Mouse (Mus musculus) urinary bladder, adult 18-20 months (tissue): ENCODE results near the gene Tmem167b.
"Not testable (repeated sequence)": the region's sequence is repeated elsewhere in the genome, so short reads cannot be mapped to it uniquely, and the experiment has no call there.

Source experiments
- DNase-seq, 2 experiments: peaks; one replicate each; pipeline ENCODE4 v3.0.0; 2022; ENCODE audit warnings: low spot score in 2 of 2, mixed read lengths in 2 of 2

Gene Tmem167b

GRCm38 (mm10) chr3:108562133-108562730 is at the start of gene Tmem167b:
TSS of gene Tmem167b (minus strand) at chr3:108562466.
- peak; percentile 94 to 97 for DNase-seq

- DNase-seq: no peak
Measured at GRCm38 (mm10) chr3:108608906-108609305, 46.6 kb upstream of the Tmem167b start.

DNA sequence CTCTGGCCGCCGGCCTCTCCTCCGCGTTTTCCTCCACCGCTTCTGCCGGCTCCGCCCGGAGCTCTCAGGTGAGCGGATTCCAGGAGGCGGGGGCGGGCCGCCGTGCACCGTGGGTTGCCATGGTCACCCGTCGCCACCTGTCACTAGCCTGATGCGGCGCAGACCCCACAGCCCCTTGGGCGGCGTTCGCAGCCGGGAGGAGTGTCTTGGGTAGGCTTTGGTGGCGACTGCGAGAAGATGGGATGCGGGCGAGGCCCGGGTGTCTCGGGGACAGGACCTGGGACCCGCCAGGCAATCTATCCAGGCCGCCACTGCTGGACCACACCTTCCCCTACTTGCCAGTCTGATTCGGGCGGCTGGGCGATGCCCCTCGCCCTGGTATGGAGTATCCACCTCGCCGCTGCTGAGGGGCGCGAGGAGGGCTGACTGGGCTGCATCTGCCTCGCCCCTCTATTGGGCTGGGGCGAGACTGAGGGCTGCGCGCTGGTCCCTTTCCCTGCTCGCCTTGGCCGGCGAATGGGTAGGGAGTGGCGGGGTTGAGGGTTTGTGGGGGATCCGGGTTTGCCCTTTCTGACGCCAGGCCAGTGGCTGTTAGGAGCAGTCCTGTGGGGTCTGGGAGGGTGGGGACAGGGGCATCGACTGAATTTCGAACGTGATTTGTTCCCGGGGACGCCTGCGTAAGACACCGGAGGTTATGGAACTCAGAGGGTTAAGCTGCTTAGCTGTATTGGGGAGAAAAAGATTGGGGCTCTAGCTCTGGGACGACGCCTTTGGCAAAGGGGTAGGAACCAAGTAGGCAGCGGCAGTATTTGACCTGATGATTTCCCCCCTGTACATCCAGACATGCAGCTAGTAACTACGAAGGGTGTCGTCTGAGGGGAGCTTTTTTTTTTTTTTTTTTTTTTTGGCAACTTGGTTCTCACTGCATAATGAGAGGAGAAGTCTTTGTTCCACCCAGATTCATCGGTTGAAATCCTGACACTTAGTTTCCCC is 29.6 kb upstream of the Tmem167b start:
- DNase-seq: no peak

DNA sequence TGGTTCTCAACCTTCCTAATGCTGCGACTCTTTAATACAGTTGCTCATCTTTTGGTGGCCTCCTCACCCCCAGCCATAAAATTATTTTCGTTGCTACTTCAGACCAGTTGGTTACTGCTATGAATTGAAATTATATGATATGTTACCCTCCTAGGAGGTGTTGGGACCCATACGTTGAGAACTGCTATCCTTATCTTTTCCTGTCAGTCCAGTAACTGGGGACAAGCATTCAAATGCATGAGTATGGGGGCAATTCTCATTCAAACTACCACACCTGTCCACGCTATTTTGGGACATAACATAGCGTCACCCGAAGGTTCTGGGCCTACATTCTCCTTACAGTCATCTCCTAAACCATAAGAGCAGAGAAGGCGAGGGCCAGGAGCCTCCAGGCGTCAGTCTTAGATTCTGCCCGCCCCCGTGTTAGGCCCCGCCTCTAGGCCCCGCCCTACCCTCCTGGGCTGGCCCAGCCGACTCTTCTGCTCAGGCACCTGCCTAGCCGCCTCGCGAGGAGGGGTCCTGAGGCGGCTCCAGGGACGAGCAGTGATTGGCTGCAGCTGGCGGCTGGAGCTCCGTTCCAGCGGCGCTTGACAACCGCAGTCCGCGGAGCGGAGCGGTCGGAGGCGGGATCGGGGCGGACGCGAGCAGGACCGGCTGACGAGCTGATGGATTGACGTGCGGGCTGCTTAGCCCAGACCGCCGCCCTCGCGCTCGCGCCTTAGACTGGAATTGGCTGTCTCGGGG is 28.7 kb upstream of the Tmem167b start, which contains the start of gene Wdr47:
Wdr47 (plus strand) TSS at position 494 of the 744 bp plus-strand sequence.
- peak; percentile 92 to 93 for DNase-seq

- DNase-seq: no peak
Measured at GRCm38 (mm10) chr3:108588446-108588845, 26.2 kb upstream of the Tmem167b start.

DNA sequence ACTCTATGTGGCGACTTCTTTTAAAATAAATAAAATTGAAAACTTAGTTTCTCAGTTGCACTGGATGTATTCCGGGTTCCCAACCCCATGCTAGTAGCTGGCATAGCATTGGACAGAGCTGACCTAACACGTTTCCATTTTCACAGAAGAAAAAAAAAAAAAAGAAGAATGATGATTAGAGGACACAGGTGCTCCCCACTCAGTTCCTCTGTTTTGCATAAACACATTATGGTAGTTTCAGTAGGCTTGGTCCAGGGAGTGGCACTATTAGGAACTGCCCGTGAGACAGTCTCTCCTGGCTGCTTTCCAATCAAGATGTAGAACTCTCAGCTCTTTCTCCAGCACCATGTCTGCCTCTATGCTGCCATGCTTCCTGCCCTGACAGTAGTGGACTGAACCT is 22.3 kb upstream of the Tmem167b start:
- DNase-seq: no peak

GRCm38 (mm10) chr3:108574018-108574417 is 11.8 kb upstream of the Tmem167b start:
- DNase-seq: no peak

GRCm38 (mm10) chr3:108572309-108573010 is 10.2 kb upstream of the Tmem167b start:
- no peak for DNase-seq

DNA sequence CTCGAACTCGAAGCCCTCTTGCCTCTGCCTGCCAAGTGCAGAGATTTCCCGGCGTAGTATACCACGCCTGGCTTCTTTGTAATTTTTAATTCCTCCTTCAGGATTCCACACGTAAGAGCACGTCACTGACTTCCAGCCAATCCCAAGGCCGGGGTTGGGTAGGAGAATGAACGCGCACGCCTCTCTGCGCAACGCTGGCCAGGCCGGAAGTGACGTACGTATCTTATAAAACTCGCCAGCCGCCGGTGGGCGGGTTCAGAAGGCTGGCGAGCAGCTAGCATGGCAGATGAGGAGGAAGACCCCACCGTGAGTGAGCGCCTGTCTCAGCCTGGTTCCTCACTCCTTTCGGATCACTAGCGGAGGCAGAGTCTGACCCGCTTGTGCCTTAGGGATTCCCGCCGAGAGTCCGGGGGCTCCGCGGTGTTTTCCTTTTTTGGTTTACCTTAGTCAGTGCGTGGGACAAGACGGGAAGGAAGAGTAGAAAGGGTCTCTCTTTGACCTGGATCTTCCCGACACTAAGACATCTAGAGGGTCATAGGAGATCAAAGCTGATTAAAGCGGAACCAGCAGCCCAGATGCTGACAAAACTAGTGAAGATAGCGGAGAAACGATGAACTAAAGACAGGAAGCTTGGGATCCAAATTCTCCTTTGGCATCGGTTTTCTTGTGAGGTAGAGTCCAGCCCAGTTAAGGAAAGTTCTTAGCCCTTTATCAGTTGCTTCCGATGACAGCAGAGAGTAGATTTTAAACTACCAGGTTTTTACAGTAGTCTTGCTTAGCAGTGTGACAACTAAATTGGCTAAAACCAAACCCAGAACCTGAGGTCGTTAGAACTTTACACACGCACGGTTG is 9.4 kb upstream of the Tmem167b start, which contains the start of gene Taf13:
Taf13 (plus strand) TSS at position 256 of the 852 bp plus-strand sequence.
- peak; percentile 90 to 93 for DNase-seq

- DNase-seq: no peak
Measured at GRCm38 (mm10) chr3:108570813-108571212, 8.5 kb upstream of the Tmem167b start.

GRCm38 (mm10) chr3:108569636-108570035 is 7.4 kb upstream of the Tmem167b start:
- not testable (repeated sequence) for DNase-seq

DNA sequence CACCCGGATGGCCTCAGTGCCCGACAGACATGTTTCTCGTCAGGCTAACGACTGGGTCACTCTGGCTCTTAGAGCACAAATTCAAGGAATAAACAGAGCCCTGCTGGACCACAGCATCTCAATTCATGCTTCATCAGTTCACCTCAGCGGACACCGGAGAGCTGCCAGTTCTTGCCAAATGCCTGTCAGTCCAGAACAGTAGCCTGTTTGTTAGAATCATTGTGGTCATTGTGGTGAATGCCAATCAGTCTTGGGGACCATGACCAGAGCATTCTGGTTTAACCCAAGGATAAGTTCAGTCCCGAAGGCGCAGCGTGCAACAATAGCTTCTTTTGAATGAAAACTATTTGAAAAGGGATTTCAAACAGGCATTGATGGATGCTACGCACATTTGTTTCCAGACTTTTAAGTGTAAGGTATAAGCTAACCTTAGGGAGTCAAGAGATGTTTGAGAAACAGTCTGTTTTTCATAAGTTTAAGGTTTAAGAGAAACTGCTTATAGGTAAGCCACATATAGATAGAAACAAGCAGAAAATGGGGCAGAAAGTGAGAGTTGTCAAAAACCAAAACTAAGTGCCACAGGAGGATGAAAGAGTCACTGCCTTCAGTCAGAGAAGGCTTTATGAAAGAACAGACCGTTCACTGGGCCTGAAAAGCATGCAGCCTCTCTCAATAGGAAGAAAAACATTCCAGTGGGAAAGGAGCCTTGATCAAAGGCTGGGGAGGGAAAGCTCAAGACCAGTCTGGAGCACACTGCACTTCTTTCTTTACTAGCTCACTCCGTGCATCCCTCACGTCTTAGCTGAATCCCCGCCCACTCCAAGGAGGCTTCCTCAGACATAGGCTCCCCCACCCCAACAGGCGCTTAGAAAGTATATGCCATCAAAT is 6.0 kb upstream of the Tmem167b start:
- no peak for DNase-seq

GRCm38 (mm10) chr3:108563309-108563708 is 1.0 kb upstream of the Tmem167b start:
- DNase-seq: peak; percentile 61 to 74

DNA sequence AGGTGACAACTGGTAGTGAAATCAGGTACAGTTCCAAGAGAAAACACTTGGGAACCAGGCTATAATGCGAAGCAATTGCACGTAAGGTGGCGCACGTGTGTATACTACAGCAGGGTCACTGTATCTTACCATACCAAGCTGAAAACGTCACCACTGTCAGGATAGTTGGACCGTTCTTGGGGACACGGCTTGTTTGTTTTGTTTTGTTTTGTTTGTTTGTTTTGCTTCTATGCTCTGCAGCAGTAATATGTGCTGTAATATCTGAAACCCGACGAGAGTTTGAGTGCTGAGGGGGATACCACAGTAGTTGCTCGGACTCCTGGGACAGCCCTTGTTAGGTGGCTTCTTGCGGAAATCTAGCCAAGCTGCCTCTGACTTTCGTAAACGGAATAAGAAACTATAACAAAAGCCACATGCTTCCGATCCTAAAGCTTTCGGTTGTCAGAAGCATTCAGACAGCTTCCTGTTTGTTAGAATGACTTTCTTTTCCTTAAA is 558 bp upstream of the Tmem167b start:
- no peak for DNase-seq

DNA sequence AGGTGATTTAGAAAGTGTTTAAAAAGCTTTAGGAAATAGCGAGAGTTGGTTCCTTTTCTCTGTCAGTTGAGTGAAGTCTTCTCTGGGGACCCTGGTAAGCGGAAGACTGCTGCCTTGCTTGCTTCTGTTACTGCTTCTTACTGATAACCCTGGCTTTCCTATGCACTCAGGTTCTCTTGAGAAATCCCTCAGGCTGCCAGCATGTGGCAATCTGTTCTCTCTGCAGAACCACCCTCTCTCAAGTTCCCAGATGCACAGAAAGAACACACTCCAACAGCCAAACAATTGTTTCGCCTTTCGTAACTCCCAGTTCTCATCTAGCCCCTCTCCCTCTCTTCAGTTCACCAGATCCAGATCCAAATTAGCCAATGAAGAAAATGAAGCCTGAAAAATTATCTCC is 4.4 kb downstream of the Tmem167b start:
- no peak for DNase-seq

- DNase-seq: peak; percentile 81 to 85
Measured at GRCm38 (mm10) chr3:108554587-108555312, 7.5 kb downstream of the Tmem167b start.

GRCm38 (mm10) chr3:108554111-108554561 is 8.1 kb downstream of the Tmem167b start:
- peak; percentile 3 to 53 for DNase-seq

- no peak for DNase-seq
Measured at GRCm38 (mm10) chr3:108542299-108542698, 20.0 kb downstream of the Tmem167b start.
